Mouse (Mus musculus) ovary, adult 18-20 months (tissue): ENCODE measurements around the gene Pus10.

Experiments used
- DNase-seq: peaks from one replicate; pipeline ENCODE4 v3.0.0; 2022; ENCODE audit warnings: low spot score, mixed read lengths

The Pus10 gene

DNA sequence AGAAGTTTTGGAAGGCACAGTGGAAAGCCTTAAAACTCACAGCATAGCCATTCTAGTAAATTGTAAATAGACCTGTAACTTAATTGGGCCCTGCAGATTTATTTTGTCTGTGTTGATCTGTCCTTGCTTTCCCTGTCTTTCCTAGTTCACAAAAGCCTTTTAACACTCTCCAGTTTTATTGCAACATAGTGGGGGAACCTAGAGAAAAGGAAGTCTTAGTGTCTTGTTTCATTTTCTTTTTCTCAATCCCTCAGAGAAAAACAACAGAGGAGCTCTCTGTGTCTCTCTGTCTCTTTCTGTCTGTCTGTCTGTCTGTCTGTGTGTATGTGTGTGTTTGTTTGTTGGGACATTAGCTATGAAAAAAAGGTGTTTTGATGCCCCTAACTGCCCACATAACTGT is 30.4 kb downstream of the Pus10 start:
- no peak for DNase-seq

DNA sequence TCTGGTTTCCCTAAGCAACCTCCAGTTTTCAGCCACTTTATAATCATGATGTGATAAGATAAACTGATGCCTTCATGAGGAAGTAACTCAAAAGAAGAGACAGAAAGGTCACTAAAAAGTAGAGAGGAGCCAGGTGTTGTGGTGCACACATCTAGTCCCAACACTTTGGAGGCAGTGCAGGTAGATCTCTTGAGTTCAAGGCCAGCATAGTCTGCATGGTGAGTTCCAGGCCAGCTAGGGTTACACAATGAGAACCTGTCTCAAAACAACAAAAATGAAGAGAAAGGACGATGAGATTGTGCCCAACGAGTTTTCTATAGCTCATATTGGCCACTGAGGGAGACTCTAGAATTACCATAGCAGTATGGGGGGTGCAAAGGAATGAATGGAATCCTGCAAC is 33.1 kb downstream of the Pus10 start:
- no peak for DNase-seq

DNA sequence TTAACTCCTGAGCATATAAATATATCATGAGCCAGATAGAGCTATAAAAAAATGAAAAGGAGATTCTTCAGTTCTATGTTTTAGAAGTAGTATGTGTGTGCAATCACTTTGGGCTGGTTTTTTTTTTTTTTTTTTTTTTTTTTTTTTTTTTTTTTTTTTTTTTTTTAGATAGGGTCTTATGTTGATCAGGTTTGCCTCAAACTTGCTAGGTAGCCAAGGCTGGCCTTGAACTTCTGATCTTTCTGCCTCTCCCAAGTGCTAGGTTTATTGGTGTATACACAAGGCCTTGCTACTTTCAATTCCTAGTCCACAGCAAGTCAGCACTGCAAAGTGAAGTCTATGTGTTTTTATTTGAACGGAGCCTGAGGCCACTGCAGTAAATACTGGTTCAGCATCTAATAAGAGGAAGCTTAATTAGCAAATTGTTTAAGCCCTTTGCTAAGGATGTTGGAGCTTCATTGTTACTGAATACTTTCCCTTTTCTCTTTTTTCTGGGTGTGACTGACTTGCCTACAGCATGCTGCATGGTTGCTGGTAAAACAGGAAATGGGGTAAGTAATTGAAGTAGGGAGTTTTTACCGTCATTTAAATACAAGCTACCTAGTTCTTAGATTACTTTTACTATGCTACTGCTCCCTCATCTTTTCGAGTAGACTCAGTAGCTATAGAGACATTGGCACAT is 34.1 kb downstream of the Pus10 start:
- DNase-seq = no peak

DNA sequence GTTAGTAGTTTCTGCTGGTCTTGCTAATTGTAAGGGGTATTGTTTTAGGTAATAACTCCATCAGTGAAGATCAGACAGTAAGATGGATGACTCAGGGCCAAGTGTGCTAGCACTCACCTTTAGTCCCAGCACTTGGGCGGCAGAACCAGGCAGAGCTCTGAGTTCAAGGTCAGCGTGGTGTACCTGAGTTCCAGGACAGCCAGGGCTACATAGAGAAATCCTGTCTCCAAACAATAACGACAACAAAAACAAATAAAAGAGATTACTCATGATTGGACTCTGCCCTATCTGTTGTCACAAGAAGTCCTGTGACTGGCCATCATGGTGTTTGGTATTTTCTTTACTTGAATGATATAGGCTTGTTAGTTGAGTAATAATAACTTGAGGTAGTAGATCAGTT is 36.4 kb downstream of the Pus10 start:
- DNase-seq = no peak

DNA sequence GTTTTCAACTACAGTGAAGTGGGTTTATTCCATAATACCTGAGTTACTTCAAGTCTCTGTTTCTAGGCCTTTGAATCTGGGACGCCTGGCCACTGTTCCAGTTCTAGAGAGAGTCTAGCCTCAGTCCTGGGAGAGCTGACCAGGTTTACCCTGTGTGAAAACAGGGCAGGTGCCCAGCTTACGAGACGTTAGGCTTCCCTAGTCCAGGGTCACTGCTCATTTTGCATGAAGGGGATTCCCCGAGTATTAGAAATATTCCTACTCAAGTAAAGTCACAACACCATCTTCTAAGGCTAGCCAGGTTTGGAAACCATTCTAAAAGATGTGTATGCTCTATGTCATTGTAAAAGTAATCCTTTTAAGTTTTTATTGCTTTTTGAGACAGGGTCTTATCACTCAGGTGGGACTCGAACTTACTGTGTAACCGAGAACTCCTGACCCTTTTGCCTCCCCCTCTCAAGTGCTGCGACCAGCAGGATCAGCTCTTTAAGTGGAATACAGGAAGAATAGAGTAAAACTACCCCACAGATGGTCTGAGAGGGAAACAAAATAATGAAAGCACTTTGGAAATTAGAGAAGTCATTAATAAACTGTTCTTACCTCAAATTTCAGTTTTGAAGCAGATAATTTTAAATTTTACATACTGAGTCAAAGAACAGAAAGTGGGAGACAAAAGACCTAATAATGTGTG is 39.3 kb downstream of the Pus10 start:
- DNase-seq = no peak

DNA sequence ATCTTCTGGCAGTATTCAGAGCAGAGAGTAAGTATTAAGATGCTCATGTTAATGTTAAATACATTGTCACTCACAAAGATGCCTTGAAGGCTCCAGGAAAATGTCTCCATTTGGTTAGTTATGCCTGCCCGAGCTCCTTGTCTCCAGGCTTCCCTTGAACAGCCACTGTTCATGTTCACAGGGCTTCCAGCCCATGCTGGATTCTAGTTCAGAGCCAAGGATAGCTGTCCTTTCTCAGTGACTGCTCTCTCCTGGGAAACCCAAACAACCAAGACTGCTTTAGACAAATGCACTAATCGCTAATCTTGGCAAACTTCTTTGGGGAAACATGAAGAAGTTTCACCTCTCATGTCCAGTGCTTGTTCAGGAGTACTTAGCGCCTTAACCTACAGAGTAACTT is 46.8 kb downstream of the Pus10 start:
- no peak for DNase-seq

DNA sequence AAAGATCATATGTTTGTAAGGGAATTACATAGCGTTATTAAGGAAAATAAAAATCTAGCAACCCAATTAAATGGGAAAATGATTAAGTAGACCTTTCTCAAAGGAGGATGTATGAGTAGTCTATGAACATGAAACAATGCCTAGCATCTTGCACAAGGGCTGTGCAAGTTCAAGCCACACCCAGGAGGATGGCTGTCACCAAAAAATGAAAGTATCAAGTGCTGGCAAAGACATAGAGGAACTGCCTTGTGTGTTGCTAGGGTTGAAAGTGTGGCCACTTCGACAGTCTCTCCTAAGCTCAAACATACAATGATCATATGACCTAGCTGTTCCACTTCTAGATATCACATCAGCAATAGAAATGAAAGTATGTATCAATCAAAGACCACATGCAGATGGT is 53.4 kb downstream of the Pus10 start:
- no peak for DNase-seq

DNA sequence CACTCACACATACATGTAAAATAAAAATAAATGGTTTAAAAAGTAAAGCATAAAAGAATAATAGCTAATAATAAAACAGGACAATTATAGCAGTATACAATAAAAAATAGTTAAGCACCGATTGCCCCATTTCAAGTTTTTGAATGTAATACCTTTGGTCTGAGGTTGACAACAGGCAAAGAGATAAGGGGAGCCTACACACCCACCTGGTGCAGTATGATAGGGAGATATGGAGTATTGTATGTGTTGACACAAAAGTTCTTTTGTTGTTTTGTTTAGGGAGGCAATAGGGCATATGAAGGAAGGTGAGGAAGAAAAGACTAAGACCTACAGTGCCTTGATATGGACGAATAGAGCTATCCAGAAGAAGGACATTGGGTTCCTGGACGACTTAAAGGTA is 54.4 kb downstream of the Pus10 start:
- no peak for DNase-seq

DNA sequence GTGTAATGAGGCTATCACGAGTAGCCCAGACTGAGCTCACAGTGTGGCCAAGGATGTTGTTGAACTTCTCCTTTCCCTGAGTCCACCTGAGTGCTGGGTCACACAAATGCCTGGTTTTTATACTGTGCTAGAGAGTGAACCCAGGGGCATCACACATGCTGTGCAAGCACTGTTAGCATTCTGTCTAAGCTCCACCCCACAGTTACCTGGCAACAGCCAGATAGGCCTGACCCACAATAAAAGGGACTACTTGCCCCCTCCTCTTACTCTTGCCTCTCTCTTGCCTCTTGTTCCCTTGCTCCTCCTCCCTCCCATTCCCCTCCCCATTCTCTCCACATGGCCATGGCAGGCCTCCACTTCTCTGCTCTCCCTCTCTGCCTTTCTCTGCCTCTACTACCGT is 56.9 kb downstream of the Pus10 start:
- no peak for DNase-seq

DNA sequence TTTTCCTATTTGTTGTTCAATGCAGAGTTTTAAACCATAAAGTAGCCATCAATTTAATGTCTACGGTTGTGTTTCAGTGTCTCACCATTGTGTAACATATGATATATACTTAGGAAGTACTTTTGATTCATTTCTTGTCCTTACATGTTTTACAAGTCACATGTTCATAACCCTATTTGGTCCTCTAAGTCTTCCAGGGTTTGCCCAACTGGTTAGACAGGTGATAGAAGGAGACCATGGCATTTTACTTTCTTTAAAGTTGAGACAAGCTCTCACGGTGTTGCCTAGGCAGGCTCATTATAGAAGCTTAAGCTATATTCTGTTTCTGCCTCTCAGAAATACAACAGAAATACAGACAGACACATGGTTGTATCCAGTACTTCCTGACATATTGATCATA is 60.4 kb downstream of the Pus10 start:
- no peak for DNase-seq

DNA sequence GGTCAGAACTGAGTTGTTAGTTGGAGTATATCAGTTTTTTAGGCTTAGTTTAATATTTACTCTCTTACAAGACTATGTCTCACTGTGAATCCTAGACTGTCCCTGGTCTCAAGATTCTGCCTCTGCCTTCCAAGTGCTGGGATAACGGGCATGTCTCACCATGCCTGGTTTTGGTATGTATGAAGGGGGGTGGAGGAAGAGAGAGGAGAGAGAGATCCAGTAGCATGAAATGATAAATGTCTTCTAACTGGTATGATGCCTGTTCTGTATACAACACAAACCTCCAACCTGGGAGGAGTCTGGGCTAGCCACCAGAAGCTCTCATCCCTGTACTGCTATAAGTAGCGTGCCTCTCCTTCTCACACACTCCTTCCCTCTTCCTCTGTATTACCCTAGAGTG is 61.0 kb downstream of the Pus10 start:
- DNase-seq = no peak

DNA sequence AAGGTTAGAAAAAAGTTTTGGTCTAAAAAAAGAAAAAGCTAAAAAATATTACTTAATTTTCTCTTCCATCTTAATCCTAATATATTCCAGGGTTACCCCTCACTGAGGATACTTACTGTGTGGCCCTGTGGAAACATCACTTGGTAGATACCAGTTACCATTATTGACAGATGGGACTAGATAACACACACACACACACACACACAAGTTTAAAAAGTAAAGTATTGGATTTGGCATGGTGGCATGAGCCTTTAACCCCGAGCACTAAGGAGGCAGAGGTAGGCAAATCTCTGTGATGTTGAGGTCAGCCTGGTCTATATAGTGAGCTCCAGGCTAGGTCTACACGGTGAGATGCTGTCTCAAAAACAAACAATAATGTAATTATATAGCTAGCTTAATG is 62.7 kb downstream of the Pus10 start:
- no peak for DNase-seq

DNA sequence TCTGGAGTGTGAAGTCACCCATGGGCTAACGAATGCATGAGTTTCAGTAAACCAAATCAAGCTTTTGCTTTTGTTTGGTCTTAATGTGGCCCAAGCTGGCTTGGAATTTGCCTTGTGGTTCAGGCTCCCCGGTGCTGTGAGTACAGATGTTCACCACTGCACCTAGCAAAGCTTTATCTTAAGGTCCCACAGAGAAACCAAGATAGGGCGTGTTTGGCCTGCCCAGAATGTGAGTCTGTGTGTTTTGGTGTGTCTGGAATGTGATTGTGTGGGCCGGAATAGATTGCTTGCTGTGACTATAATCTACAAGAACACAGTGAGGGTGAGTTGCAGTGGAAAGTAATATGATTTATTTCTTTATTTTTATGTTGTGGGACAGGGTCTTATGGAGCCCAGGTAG is 64.6 kb downstream of the Pus10 start:
- no peak for DNase-seq

DNA sequence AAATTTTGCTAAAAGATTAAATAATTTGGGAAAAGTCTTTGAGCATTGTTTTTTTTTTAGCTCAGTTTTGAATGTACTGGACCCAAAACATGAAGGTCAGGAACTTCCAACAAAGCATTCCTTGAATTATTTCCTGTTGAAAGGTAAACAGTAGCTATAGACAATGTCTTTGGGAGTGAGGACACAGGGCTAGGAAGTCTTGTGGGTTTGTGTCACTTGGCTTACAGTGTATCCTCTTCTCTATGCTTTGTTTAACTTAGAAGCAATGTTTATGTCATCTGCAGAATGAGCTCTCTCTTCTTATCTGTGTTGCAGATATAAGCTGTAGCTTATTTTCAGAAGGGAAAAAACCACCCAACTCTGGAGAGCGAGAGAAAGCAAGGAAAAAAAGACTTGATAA is 67.4 kb downstream of the Pus10 start:
- no peak for DNase-seq

DNA sequence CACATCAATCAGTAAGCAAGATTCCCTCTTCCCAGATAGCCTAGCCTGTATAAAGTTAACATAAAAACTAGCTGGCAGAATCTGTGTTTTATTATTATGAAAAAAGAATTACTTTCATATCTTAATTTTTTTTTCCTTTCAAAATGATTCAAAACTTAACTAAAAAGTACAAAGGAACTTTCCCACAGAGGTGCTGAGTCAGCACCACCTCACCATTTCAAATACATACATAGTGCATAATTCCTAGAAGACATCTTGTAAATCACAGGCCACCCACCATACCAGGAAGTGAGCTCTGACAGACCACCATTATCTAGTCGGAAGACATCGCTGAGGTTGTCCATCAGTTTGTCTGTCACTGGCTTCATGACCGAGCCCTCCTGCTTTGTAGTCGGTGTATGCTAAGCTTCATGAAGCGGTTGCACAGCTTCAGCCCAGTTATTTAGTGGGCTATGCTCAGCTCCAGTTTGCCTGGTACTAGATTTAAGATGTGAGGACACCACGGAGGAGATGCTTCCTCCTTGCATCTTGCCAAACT is 69.3 kb downstream of the Pus10 start:
- no peak for DNase-seq

DNA sequence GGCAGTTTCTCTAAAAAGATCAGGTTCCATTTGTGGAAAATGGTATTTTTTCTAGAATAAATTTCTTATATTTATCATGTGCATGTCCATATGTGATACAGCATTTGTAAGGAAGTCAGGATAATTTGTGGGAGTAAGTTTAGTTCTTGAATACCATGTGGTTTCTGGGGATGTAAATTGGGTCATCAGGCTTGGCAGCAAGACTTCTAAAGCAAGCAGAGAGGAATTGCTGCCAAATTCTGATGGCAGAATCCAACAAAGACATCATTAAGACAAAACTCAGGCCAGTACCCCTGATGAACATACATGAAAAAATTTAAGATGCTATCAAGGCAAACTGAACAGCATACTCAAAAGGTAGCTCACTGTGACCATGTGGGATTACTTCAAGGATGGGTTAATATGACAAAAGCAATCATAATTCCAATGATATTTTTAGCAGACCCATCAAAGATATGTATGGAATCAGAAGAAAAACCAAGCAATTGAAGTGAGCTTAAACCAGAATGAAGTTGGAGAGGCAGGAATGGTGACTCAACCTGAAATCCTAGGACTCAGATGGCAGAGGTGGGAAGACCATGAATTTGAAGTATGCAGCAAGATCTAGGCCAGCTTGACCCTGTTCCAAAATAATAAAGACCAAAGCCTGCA is 70.5 kb downstream of the Pus10 start:
- DNase-seq = no peak

DNA sequence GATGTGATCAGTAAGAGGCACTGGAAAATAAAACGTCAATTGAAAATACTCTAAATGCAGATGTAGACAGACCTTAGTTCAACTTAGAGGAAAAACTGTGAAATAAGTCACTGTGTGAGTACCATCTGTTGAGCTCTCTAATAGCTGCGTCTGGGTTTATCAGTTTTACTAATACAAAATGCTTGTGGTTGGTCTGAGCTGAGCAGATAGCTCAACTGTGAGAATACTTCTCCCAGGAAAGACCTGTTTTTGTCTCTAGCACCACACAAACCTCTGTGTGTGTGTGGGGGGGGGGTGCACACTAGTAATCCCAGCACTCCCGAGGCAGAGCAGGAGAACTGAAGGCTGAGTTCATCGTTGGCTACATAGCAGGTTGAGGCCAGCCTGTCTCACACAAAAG is 75.4 kb downstream of the Pus10 start:
- DNase-seq = no peak

DNA sequence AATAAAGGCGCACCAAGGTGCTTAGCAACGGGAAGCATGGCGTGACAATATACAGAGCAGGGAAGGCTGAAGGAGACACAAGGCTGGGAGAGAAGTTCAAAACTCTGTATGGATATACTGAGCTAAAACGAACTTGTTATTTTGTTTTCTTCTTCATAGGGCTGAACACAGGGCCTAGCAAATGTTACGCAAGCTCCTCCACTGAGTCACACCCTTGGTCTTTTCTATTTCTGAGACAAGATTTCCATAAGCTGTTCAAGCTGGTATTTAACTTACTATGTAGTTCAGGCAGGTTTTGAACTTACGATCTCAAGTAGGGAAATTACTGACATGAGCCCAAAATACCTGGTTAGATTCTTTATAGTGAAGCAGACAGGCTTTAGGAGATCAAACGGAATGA is 75.9 kb downstream of the Pus10 start:
- DNase-seq = no peak

DNA sequence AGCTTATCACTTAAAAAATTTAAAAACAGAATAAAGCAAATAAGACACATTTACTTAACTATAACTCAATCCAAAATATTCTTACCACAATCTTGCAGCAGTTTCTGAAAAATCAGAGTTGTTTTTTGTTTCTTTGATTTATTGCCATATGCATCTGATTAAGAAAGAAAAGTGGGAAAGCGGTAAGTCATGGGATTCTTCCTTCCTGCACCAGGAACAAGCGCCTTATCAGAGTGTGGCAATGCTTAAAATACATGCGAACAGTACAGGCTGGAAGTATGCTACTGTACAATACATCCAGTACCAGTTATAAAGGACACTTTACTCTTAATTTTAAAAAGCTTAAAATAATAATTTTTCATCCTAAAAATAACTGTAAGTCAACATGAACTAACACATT is 78.9 kb downstream of the Pus10 start:
- DNase-seq = no peak

DNA sequence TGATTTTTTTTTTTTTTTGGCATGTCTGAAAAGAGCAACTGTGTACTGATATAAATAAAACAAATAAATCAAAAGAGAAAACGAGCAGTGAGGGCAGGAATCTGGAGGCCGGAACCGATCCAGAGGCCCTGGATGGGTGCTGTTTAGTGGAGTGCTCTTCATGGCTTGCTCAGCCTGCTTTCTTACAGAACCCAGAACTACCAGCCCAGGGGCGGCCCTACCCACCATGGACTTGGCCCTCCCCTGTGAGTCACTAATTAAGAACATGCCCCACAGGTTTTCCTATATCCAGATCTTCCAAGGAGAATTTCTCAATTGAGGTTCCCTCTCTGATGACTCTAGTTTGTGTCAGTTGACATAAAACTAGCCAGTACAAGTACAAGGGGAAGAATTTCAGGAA is 80.6 kb downstream of the Pus10 start:
- no peak for DNase-seq

DNA sequence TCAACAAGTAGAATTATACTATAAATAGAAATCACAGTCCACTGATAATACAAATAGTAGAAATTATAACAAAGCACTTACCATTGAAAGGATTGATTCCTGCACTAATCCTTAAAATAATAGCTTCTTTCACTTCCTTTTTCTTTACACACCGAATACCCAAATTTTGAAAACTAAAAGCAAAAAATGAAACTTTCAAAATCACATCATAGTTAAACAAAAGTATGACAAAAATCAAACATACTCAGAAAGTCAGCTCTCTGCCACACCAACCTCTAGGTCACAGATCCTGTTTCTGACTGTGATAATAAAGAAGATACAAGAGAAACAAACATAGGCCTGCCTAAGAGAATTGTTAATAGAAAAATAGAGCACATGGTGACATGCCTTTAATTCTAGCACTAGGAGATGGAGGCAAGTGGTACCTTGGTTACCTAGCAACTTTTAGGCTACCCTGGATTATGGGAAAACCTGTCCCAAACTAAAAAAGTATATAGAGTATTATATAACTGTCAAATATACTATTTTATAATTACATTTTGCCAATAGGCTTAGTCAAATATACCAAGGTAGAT is 87.7 kb downstream of the Pus10 start:
- no peak for DNase-seq

DNA sequence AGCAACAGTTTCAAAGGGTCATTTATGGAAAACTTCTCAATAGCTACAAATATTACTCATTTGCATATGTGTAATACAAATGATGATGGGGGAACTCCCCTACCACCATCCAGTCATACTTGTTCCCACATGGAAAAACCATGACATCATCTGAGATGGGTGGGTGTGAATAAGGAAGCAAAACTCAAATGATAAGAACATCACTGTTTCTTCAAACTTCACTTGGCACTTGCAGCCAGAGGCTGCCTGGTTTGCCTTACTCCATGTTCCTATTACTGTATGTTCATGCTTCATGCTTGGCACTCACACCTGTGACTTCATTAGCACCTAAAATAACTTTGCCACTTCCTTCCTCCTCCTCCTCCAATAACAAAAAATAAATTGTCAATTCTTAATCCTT is 88.9 kb downstream of the Pus10 start:
- DNase-seq = no peak

DNA sequence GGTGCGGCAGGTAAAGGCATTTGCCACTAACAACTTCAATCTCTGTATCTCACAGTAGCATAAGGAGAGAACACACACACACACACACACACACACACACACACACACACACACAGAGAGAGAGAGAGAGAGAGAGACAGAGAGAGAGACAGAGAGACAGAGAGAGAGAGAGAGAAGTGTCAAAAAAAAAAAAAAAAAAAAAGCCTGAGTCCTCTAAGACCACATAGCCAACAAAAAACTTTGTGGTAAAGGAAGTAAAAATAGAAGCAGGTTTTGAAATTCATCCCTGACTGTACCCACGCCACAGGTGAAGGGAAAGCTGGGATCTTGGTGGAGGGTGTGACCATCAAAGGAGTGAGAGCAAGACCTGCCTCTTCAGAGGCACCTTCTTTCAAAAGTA is 92.7 kb downstream of the Pus10 start:
- DNase-seq = no peak
